Mouse (Mus musculus): Measurements from ENCODE around the gene Terf2. TPM values are rescaled to one million over a fixed set of nuclear protein-coding genes. Genes with fewer than 3 reads are reported as not detected.
"Not testable (repeated sequence)": the region's sequence is repeated elsewhere in the genome, so short reads cannot be mapped to it uniquely, and the experiment has no call there.

The Terf2 gene
- polyA plus RNA-seq, 1 experiment from 2014 or later = 18.8 TPM

- no peak overlapping the region for H3K27ac ChIP-seq (ENCODE audit: low read depth, low read length)
- H3K9ac ChIP-seq (ENCODE audit: low read depth, low read length) = no peak overlapping the region
- H3K4me3 ChIP-seq (ENCODE audit: low read depth, low read length) = no peak overlapping the region
- no peaks in the 10 kb centered on the region for H3K36me3 ChIP-seq (ENCODE audit: control insufficient read depth, insufficient read depth, low read length)
- ATAC-seq (ENCODE audit: low FRiP score) (no peak), DNase-seq (ENCODE audit: low spot score) (no peak)
- H3K4me2 ChIP-seq (replicated peaks; ENCODE audit: low read depth, low read length) = no peak overlapping the region
- WGBS = 80% methylated on average over 5 of the region's 5 CpGs
- H3K4me1 ChIP-seq (replicated peaks; ENCODE audit: control insufficient read depth, insufficient read depth, low read length) = no peaks in the 10 kb centered on the region
- no peaks in the 10 kb centered on the region for H3K27me3 ChIP-seq (ENCODE audit: control insufficient read depth, insufficient read depth, low read length)
- H3K9me3 ChIP-seq (ENCODE audit: control insufficient read depth, low read length) = no peaks in the 10 kb centered on the region
These were observed 13.6 kb upstream of the Terf2 start for GRCm38 (mm10) chr8:107109816-107110435.

GRCm38 (mm10) chr8:107108978-107109720 lies 12.8 kb upstream of the Terf2 start:
- 72% methylated on average over 23 of the region's 23 CpGs for WGBS
- Histone ChIP-seq H3K4me2 (replicated peaks; ENCODE audit: low read depth, low read length) (no peak overlapping the region; the same call in 1 of the 2 replicates), H3K36me3 (ENCODE audit: control insufficient read depth, insufficient read depth, low read length) (no peaks in the 10 kb centered on the region), H3K4me3 (ENCODE audit: low read depth, low read length) (no peak overlapping the region), H3K27ac (ENCODE audit: low read depth, low read length) (no peak overlapping the region), H3K4me1 (replicated peaks; ENCODE audit: control insufficient read depth, insufficient read depth, low read length) (no peaks in the 10 kb centered on the region), H3K27me3 (ENCODE audit: control insufficient read depth, insufficient read depth, low read length) (no peaks in the 10 kb centered on the region), H3K9ac (ENCODE audit: low read depth, low read length) (no peak overlapping the region), H3K9me3 (ENCODE audit: control insufficient read depth, low read length) (no peaks in the 10 kb centered on the region)
- DNase-seq (ENCODE audit: low spot score) (no peak), ATAC-seq (ENCODE audit: low FRiP score) (no peak)

DNA sequence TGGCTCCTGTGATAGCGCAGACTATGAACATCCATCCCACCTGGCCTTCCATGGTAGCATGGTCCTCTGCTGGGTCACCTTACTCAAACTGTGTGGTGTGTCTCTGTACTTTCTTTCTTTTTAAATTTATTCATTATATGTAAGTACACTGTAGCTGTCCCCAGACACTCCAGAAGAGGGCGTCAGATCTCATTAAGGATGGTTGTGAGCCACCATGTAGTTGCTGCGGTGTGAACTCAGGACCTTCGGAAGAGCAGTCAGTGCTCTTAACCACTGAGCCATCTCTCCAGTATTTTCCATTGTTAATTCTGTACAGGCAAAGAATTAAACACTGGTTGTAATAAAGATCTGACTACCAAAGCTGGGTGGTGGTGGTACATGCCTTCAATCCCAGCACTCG lies 11.7 kb upstream of the Terf2 start:
- H3K27me3 ChIP-seq (ENCODE audit: control insufficient read depth, insufficient read depth, low read length); DNase-seq (ENCODE audit: low spot score); ATAC-seq (ENCODE audit: low FRiP score): not testable (repeated sequence)

GRCm38 (mm10) chr8:107104547-107104946 lies 8.2 kb upstream of the Terf2 start:
- H3K4me1 ChIP-seq (replicated peaks; ENCODE audit: control insufficient read depth, insufficient read depth, low read length) = no peaks in the 10 kb centered on the region
- H3K36me3 ChIP-seq (ENCODE audit: control insufficient read depth, insufficient read depth, low read length) = no peaks in the 10 kb centered on the region
- H3K4me3 ChIP-seq (ENCODE audit: low read depth, low read length) = no peak overlapping the region
- no peaks in the 10 kb centered on the region for H3K9me3 ChIP-seq (ENCODE audit: control insufficient read depth, low read length)
- H3K4me2 ChIP-seq (replicated peaks; ENCODE audit: low read depth, low read length) = no peak overlapping the region
- DNase-seq (ENCODE audit: low spot score) = peak; percentile 88
- ATAC-seq (ENCODE audit: low FRiP score) = no peak
- WGBS = 8% methylated on average over 4 of the region's 4 CpGs
- H3K9ac ChIP-seq (ENCODE audit: low read depth, low read length) = no peak overlapping the region
- H3K27me3 ChIP-seq (ENCODE audit: control insufficient read depth, insufficient read depth, low read length) = no peaks in the 10 kb centered on the region
- no peak overlapping the region for H3K27ac ChIP-seq (ENCODE audit: low read depth, low read length)

More for the DNA sequence above, 11.7 kb upstream of the Terf2 start:
- not testable (repeated sequence) for H3K9me3 ChIP-seq (ENCODE audit: control insufficient read depth, low read length); H3K9ac ChIP-seq (ENCODE audit: low read depth, low read length); H3K27ac ChIP-seq (ENCODE audit: low read depth, low read length); H3K4me1 ChIP-seq (replicated peaks; ENCODE audit: control insufficient read depth, insufficient read depth, low read length); H3K4me3 ChIP-seq (ENCODE audit: low read depth, low read length); H3K4me2 ChIP-seq (replicated peaks; ENCODE audit: low read depth, low read length); H3K36me3 ChIP-seq (ENCODE audit: control insufficient read depth, insufficient read depth, low read length)
- 99% methylated on average over 5 of the region's 5 CpGs for WGBS

- Histone ChIP-seq H3K36me3 (ENCODE audit: control insufficient read depth, insufficient read depth, low read length) (no peaks in the 10 kb centered on the region), H3K9ac (ENCODE audit: low read depth, low read length) (no peak overlapping the region), H3K27ac (ENCODE audit: low read depth, low read length) (no peak overlapping the region), H3K4me3 (ENCODE audit: low read depth, low read length) (no peak overlapping the region), H3K27me3 (ENCODE audit: control insufficient read depth, insufficient read depth, low read length) (no peaks in the 10 kb centered on the region), H3K9me3 (ENCODE audit: control insufficient read depth, low read length) (no peaks in the 10 kb centered on the region), H3K4me1 (replicated peaks; ENCODE audit: control insufficient read depth, insufficient read depth, low read length) (no peaks in the 10 kb centered on the region), H3K4me2 (replicated peaks; ENCODE audit: low read depth, low read length) (no peak overlapping the region)
- ATAC-seq (ENCODE audit: low FRiP score) (no peak), DNase-seq (ENCODE audit: low spot score) (no peak)
- WGBS = 91% methylated on average over 2 of the region's 2 CpGs
These were observed 4.3 kb upstream of the Terf2 start for GRCm38 (mm10) chr8:107100635-107101034.

GRCm38 (mm10) chr8:107095717-107096365 lies 506 bp downstream of the Terf2 start:
- DNase-seq (ENCODE audit: low spot score) (no peak), ATAC-seq (ENCODE audit: low FRiP score) (peak; percentile 85)
- H3K27ac ChIP-seq (ENCODE audit: low read depth, low read length) = peak overlapping the region; percentile 81
- H3K4me3 ChIP-seq (ENCODE audit: low read depth, low read length) = peak overlapping the region; percentile 89
- WGBS = under 1% methylated on average over 47 of the region's 53 CpGs
- peak overlapping the region; percentile 91 for H3K9ac ChIP-seq (ENCODE audit: low read depth, low read length)
- H3K27me3 ChIP-seq (ENCODE audit: control insufficient read depth, insufficient read depth, low read length) = no peaks in the 10 kb centered on the region
- no peaks in the 10 kb centered on the region for H3K4me1 ChIP-seq (replicated peaks; ENCODE audit: control insufficient read depth, insufficient read depth, low read length)
- H3K36me3 ChIP-seq (ENCODE audit: control insufficient read depth, insufficient read depth, low read length) = 0 out of 2 replicates have a peak, but pooled peaks cover 2% of the 10 kb centered on the region
- H3K9me3 ChIP-seq (ENCODE audit: control insufficient read depth, low read length) = no peaks in the 10 kb centered on the region
- peak overlapping the region; percentile 61 for H3K4me2 ChIP-seq (replicated peaks; ENCODE audit: low read depth, low read length)

- no peak for ATAC-seq (ENCODE audit: low FRiP score)
- Histone ChIP-seq H3K4me3 (ENCODE audit: low read depth, low read length) (no peak overlapping the region), H3K27ac (ENCODE audit: low read depth, low read length) (no peak overlapping the region), H3K9ac (ENCODE audit: low read depth, low read length) (no peak overlapping the region), H3K36me3 (ENCODE audit: control insufficient read depth, insufficient read depth, low read length) (peaks cover 4% of the 10 kb centered on the region; the same call in 1 of the 2 replicates), H3K9me3 (ENCODE audit: control insufficient read depth, low read length) (no peaks in the 10 kb centered on the region), H3K27me3 (ENCODE audit: control insufficient read depth, insufficient read depth, low read length) (no peaks in the 10 kb centered on the region), H3K4me1 (replicated peaks; ENCODE audit: control insufficient read depth, insufficient read depth, low read length) (no peaks in the 10 kb centered on the region), H3K4me2 (replicated peaks; ENCODE audit: low read depth, low read length) (no peak overlapping the region)
- no peak for DNase-seq (ENCODE audit: low spot score)
- WGBS = 96% methylated on average over 7 of the region's 7 CpGs
These were observed 5.8 kb downstream of the Terf2 start for GRCm38 (mm10) chr8:107090531-107090930.

- WGBS = 94% methylated on average over 5 of the region's 5 CpGs
- Histone ChIP-seq H3K4me1 (replicated peaks; ENCODE audit: control insufficient read depth, insufficient read depth, low read length) (no peaks in the 10 kb centered on the region), H3K9me3 (ENCODE audit: control insufficient read depth, low read length) (no peaks in the 10 kb centered on the region), H3K27ac (ENCODE audit: low read depth, low read length) (no peak overlapping the region), H3K27me3 (ENCODE audit: control insufficient read depth, insufficient read depth, low read length) (no peaks in the 10 kb centered on the region), H3K36me3 (ENCODE audit: control insufficient read depth, insufficient read depth, low read length) (peaks cover 6% of the 10 kb centered on the region; the same call in 1 of the 2 replicates), H3K4me3 (ENCODE audit: low read depth, low read length) (no peak overlapping the region), H3K9ac (ENCODE audit: low read depth, low read length) (no peak overlapping the region), H3K4me2 (replicated peaks; ENCODE audit: low read depth, low read length) (no peak overlapping the region)
- no peak for DNase-seq (ENCODE audit: low spot score)
- ATAC-seq (ENCODE audit: low FRiP score) = no peak
These were observed 7.8 kb downstream of the Terf2 start for GRCm38 (mm10) chr8:107088526-107089063.
